Mouse (Mus musculus): ENCODE measurements around the gene Zfp27. TPM values are rescaled to one million over a fixed set of nuclear protein-coding genes. Genes with fewer than 3 reads are reported as not detected.

Gene Zfp27
- total and polyA plus RNA-seq, 3 experiments, result 8.4 to 9.7 (median 9.0) TPM

DNA sequence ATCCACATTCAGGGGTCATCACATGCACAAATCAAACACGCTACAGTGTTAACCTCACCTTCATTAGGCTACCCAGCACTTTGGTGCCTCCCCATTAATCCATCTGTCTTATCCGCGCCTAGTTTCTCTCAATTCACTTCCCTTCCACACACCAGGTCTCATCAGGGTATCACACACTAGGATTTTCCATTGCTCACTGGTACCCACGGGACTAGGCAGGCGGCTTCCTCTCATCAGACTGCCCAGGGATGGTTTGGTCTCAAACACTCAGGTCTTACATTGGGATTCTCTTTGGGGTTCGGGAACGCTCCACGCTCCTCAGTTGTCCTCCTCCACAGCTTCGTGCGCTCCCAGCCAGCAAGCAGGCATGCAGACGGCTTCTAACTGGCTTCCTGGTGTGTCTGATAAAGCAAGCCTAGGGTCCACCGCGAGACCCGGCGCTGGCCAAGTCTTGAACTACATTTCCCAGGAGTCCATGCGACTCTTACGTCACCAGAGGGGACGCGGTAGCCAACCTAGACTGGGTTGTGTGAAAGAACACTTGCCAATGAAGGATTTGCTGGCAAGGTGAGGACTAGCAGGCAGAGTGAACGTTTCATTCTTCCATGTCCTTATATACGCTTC, 53.0 kb downstream of the Zfp27 start, which contains the start of gene Zfp940 (continued):
- TF ChIP-seq GABPA (IDR thresholded peaks at IDR 0.05; ENCODE audit: insufficient replicate concordance, low read depth, low read length), result peak; percentile 41; the same call in 1 of the 2 replicates

DNA sequence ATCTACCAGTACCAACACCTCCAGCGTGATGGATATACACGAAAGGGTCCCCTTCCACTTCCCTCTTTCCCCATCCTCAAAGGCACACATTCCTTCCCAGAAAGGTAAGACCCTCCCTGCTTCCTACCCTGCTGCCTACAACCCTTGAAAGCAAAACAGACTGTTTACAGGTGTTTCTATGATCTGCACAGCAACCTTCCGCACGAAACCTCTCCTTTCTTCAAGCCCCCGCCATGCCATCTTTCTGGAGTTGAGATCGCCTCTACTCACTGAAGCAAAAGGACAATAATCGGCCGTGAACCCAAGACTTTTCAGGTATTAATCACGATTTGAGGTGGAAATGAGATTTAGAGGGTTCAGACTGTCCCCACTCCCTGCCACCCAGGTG, 53.5 kb downstream of the Zfp27 start:
- Histone ChIP-seq H3K4me2 (ENCODE audit: insufficient read depth, low read depth, poor library complexity, severe bottlenecking) (peak overlapping the region; percentile 89), H3K9ac (ENCODE audit: insufficient read depth, low read depth) (peak overlapping the region; percentile 39; the same call in 1 of the 2 replicates), H3K4me3 (replicated peaks in 1 of 3; ENCODE audit: low read depth in 2 of 3, low read length in 2 of 3, poor library complexity in 1 of 3) (peak overlapping the region; percentile 69 to 93 (median 84)), H3K4me1 (ENCODE audit: control insufficient read depth in 1 of 2, insufficient read depth in 2 of 2) (peaks cover 0 to 5% of the 10 kb centered on the region in 2 experiments; a peak in 1 of 4 replicates), H3K27ac (ENCODE audit: insufficient read depth, low read depth) (no peak overlapping the region), H3K9me3 (replicated peaks; ENCODE audit: low read length) (peaks cover 7% of the 10 kb centered on the region), H3K79me2 (replicated peaks; ENCODE audit: control insufficient read depth, extremely low read depth, insufficient read depth, poor library complexity, severe bottlenecking) (peaks cover 15% of the 10 kb centered on the region), H3K27me3 (replicated peaks) (no peaks in the 10 kb centered on the region), H3K36me3 (replicated peaks in 1 of 2; ENCODE audit: control insufficient read depth in 1 of 2, insufficient read depth in 1 of 2, low read length in 1 of 2) (peaks cover 7 to 36% of the 10 kb centered on the region in 2 experiments)
- dilution Hi-C loops (cut with MboI; ENCODE audit: extremely low pct_ligation_motif_present, extremely low pct_unique_long_range_greater_than_20kb, low sequenced_read_pairs) (no loop called here), in situ Hi-C loops (cut with MboI; ENCODE audit: low pct_ligation_motif_present, low pct_unique_long_range_greater_than_20kb, low sequenced_read_pairs) (no loop called here)
- no peak for DNase-seq (ENCODE audit: extremely low read depth)
- no peak for TF ChIP-seq MYC (IDR thresholded peaks at IDR 0.05; ENCODE audit: low read depth, low read length)
- no peak for TF ChIP-seq E2F4 (IDR thresholded peaks at IDR 0.05; ENCODE audit: insufficient replicate concordance, low read depth, low read length)
- TF ChIP-seq HCFC1 (IDR thresholded peaks at IDR 0.05; ENCODE audit: low read depth, low read length), result no peak
- no peak for TF ChIP-seq GABPA (IDR thresholded peaks at IDR 0.05; ENCODE audit: insufficient replicate concordance, low read depth, low read length)
- no peak for TF ChIP-seq RAD21 (IDR thresholded peaks at IDR 0.05; ENCODE audit: low read depth, low read length)
- no peak for TF ChIP-seq MAZ (IDR thresholded peaks at IDR 0.05; ENCODE audit: low read depth, low read length)
- TF ChIP-seq PAX5 (IDR thresholded peaks at IDR 0.05; ENCODE audit: low read length), result no peak
- TF ChIP-seq JUN (IDR thresholded peaks at IDR 0.05; ENCODE audit: insufficient read depth, low read depth, low read length), result no peak
- TF ChIP-seq MXI1 (IDR thresholded peaks at IDR 0.05; ENCODE audit: low read depth, low read length), result no peak
- no peak for TF ChIP-seq UBTF (IDR thresholded peaks at IDR 0.05; ENCODE audit: low read depth, low read length)
- TF ChIP-seq ZNF384 (IDR thresholded peaks at IDR 0.05; ENCODE audit: low read depth, low read length), result no peak

DNA sequence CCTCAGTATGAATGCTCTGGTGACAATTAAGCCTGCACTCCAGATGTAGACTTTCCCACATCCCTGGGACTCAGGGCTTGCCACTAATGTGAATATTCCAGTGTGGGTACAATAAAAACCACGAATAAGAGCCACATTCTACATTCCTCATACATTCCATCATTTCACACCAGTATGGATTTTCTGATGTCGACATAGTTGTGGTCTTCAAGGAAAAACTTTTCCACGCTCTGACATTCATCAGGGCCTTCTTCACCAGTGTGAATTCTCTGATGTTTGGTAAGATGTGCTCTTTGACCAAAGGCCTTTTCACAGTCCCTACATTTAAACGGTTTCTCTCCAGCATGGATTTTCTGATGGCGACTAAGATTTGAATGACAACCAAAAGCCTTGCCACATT, 61.8 kb downstream of the Zfp27 start:
- Histone ChIP-seq H3K4me3 (replicated peaks in 1 of 3; ENCODE audit: low read depth in 2 of 3, low read length in 2 of 3, poor library complexity in 1 of 3) (no peak overlapping the region), H3K79me2 (replicated peaks; ENCODE audit: control insufficient read depth, extremely low read depth, insufficient read depth, poor library complexity, severe bottlenecking) (no peaks in the 10 kb centered on the region), H3K27me3 (replicated peaks) (no peaks in the 10 kb centered on the region), H3K4me2 (ENCODE audit: insufficient read depth, low read depth, poor library complexity, severe bottlenecking) (no peak overlapping the region), H3K9me3 (replicated peaks; ENCODE audit: low read length) (no peaks in the 10 kb centered on the region), H3K9ac (ENCODE audit: insufficient read depth, low read depth) (no peak overlapping the region), H3K4me1 (ENCODE audit: control insufficient read depth in 1 of 2, insufficient read depth in 2 of 2) (no peaks in the 10 kb centered on the region), H3K36me3 (replicated peaks in 1 of 2; ENCODE audit: control insufficient read depth in 1 of 2, insufficient read depth in 1 of 2, low read length in 1 of 2) (peaks cover 39 to 74% of the 10 kb centered on the region in 2 experiments), H3K27ac (ENCODE audit: insufficient read depth, low read depth) (no peak overlapping the region)
- DNase-seq (ENCODE audit: extremely low read depth), result no peak
- TF ChIP-seq MEF2A (IDR thresholded peaks at IDR 0.05; ENCODE audit: borderline replicate concordance, low read depth, low read length), result no peak
- dilution Hi-C loops (cut with MboI; ENCODE audit: extremely low pct_ligation_motif_present, extremely low pct_unique_long_range_greater_than_20kb, low sequenced_read_pairs) (no loop called here), in situ Hi-C loops (cut with MboI; ENCODE audit: low pct_ligation_motif_present, low pct_unique_long_range_greater_than_20kb, low sequenced_read_pairs) (no loop called here)

Other genes starting within 250 kb of the Zfp27 start
- gene Catsperg2, start 179.5 kb downstream of the Zfp27 start, total RNA-seq (2012; rRNA removed), result 0.04 TPM in 1 of 2 replicates, not detected in the other
- not detected in 2 replicates for gene Catsperg2, start 179.5 kb downstream of the Zfp27 start, total RNA-seq (2014; rRNA removed)
- not detected in 2 replicates for gene Catsperg2, start 179.5 kb downstream of the Zfp27 start, polyA plus RNA-seq (2012; ENCODE audit: insufficient read length, low read depth)
- gene Zfp84, start 138.0 kb downstream of the Zfp27 start, total RNA-seq (2012; rRNA removed), result 9.6 and 10.4 TPM in 2 replicates
- 8.5 and 9.2 TPM in 2 replicates for gene Zfp84, start 138.0 kb downstream of the Zfp27 start, total RNA-seq (2014; rRNA removed)
- 7.7 and 7.9 TPM in 2 replicates for gene Zfp84, start 138.0 kb downstream of the Zfp27 start, polyA plus RNA-seq (2012; ENCODE audit: insufficient read length, low read depth)
- gene Zfp30, start 122.6 kb downstream of the Zfp27 start, total RNA-seq (2012; rRNA removed), result 0.50 and 0.76 TPM in 2 replicates
- 0.54 TPM in 2 replicates for gene Zfp30, start 122.6 kb downstream of the Zfp27 start, total RNA-seq (2014; rRNA removed)
- 0.45 and 0.76 TPM in 2 replicates for gene Zfp30, start 122.6 kb downstream of the Zfp27 start, polyA plus RNA-seq (2012; ENCODE audit: insufficient read length, low read depth)
- gene Zfp790, start 90.5 kb downstream of the Zfp27 start, total RNA-seq (2012; rRNA removed), result 7.6 and 7.8 TPM in 2 replicates
- gene Zfp790, start 90.5 kb downstream of the Zfp27 start, total RNA-seq (2014; rRNA removed), result 4.1 and 5.8 TPM in 2 replicates
- gene Zfp790, start 90.5 kb downstream of the Zfp27 start, polyA plus RNA-seq (2012; ENCODE audit: insufficient read length, low read depth), result 4.4 and 4.6 TPM in 2 replicates
- 10.9 and 12.6 TPM in 2 replicates for gene Zfp940, start 52.9 kb downstream of the Zfp27 start, total RNA-seq (2012; rRNA removed)
- gene Zfp940, start 52.9 kb downstream of the Zfp27 start, total RNA-seq (2014; rRNA removed), result 16.5 and 19.7 TPM in 2 replicates
- 13.3 and 16.3 TPM in 2 replicates for gene Zfp940, start 52.9 kb downstream of the Zfp27 start, polyA plus RNA-seq (2012; ENCODE audit: insufficient read length, low read depth)
- gene Zfp420, start 46.6 kb downstream of the Zfp27 start, total RNA-seq (2012; rRNA removed), result 2.9 and 3.3 TPM in 2 replicates
- gene Zfp420, start 46.6 kb downstream of the Zfp27 start, total RNA-seq (2014; rRNA removed), result 4.6 and 4.8 TPM in 2 replicates
- 2.5 and 2.9 TPM in 2 replicates for gene Zfp420, start 46.6 kb downstream of the Zfp27 start, polyA plus RNA-seq (2012; ENCODE audit: insufficient read length, low read depth)
- 3.4 and 3.5 TPM in 2 replicates for gene Zfp383, start 1.7 kb upstream of the Zfp27 start, total RNA-seq (2012; rRNA removed)
- 3.4 and 3.9 TPM in 2 replicates for gene Zfp383, start 1.7 kb upstream of the Zfp27 start, total RNA-seq (2014; rRNA removed)
- 2.7 and 3.1 TPM in 2 replicates for gene Zfp383, start 1.7 kb upstream of the Zfp27 start, polyA plus RNA-seq (2012; ENCODE audit: insufficient read length, low read depth)
- gene Zfp74, start 47.5 kb upstream of the Zfp27 start, total RNA-seq (2012; rRNA removed), result 4.3 and 4.7 TPM in 2 replicates
- 3.8 and 4.1 TPM in 2 replicates for gene Zfp74, start 47.5 kb upstream of the Zfp27 start, total RNA-seq (2014; rRNA removed)
- gene Zfp74, start 47.5 kb upstream of the Zfp27 start, polyA plus RNA-seq (2012; ENCODE audit: insufficient read length, low read depth), result 6.7 and 6.9 TPM in 2 replicates
- gene Zfp568, start 77.4 kb upstream of the Zfp27 start, total RNA-seq (2012; rRNA removed), result 10.6 and 12.9 TPM in 2 replicates
- gene Zfp568, start 77.4 kb upstream of the Zfp27 start, total RNA-seq (2014; rRNA removed), result 12.6 and 15.1 TPM in 2 replicates
- 10.8 and 11.5 TPM in 2 replicates for gene Zfp568, start 77.4 kb upstream of the Zfp27 start, polyA plus RNA-seq (2012; ENCODE audit: insufficient read length, low read depth)
- gene Zfp14, start 144.8 kb upstream of the Zfp27 start, total RNA-seq (2012; rRNA removed), result 0.34 TPM in 2 replicates
- gene Zfp14, start 144.8 kb upstream of the Zfp27 start, total RNA-seq (2014; rRNA removed), result 0.34 and 0.96 TPM in 2 replicates
- gene Zfp14, start 144.8 kb upstream of the Zfp27 start, polyA plus RNA-seq (2012; ENCODE audit: insufficient read length, low read depth), result 0.31 and 0.54 TPM in 2 replicates
- 6.9 and 7.0 TPM in 2 replicates for gene Zfp82, start 166.3 kb upstream of the Zfp27 start, total RNA-seq (2012; rRNA removed)
- gene Zfp82, start 166.3 kb upstream of the Zfp27 start, total RNA-seq (2014; rRNA removed), result 7.1 TPM in 2 replicates
- gene Zfp82, start 166.3 kb upstream of the Zfp27 start, polyA plus RNA-seq (2012; ENCODE audit: insufficient read length, low read depth), result 4.5 and 4.9 TPM in 2 replicates
- gene Gm26920, start 183.8 kb upstream of the Zfp27 start, total RNA-seq (2012; rRNA removed), result 0.50 TPM in 1 of 2 replicates, not detected in the other
- gene Gm26920, start 183.8 kb upstream of the Zfp27 start, total RNA-seq (2014; rRNA removed), result not detected in 2 replicates
- 1.1 TPM in 1 of 2 replicates, not detected in the other for gene Gm26920, start 183.8 kb upstream of the Zfp27 start, polyA plus RNA-seq (2012; ENCODE audit: insufficient read length, low read depth)
- gene Zfp566, start 184.0 kb upstream of the Zfp27 start, total RNA-seq (2012; rRNA removed), result 5.5 and 6.5 TPM in 2 replicates
- gene Zfp566, start 184.0 kb upstream of the Zfp27 start, total RNA-seq (2014; rRNA removed), result 3.5 and 4.9 TPM in 2 replicates
- gene Zfp566, start 184.0 kb upstream of the Zfp27 start, polyA plus RNA-seq (2012; ENCODE audit: insufficient read length, low read depth), result 9.1 TPM in 2 replicates
- 11.1 and 11.4 TPM in 2 replicates for gene Zfp260, start 188.2 kb upstream of the Zfp27 start, total RNA-seq (2012; rRNA removed)
- 18.1 and 19.6 TPM in 2 replicates for gene Zfp260, start 188.2 kb upstream of the Zfp27 start, total RNA-seq (2014; rRNA removed)
- gene Zfp260, start 188.2 kb upstream of the Zfp27 start, polyA plus RNA-seq (2012; ENCODE audit: insufficient read length, low read depth), result 11.5 and 13.7 TPM in 2 replicates
- 4.7 and 5.7 TPM in 2 replicates for gene Zfp382, start 215.4 kb upstream of the Zfp27 start, total RNA-seq (2012; rRNA removed)
- 3.9 and 4.7 TPM in 2 replicates for gene Zfp382, start 215.4 kb upstream of the Zfp27 start, total RNA-seq (2014; rRNA removed)
- gene Zfp382, start 215.4 kb upstream of the Zfp27 start, polyA plus RNA-seq (2012; ENCODE audit: insufficient read length, low read depth), result 2.1 and 3.3 TPM in 2 replicates